Mouse (Mus musculus) brain, embryonic 14.5 days (tissue): ENCODE measurements at regions not wholly inside any gene's neighbourhood (a gene's known extent, or its start where the extent isn't known, plus 50 kb on each side); places are given as distances from the start of the nearest gene placed in this dataset.

Experiments
- CTCF ChIP-seq: fragments of 200-500 bp; IDR thresholded peaks from 2 replicates; pipeline ENCODE4 v1.5.1; 2012; ENCODE audit warnings: inconsistent platforms, mild to moderate bottlenecking, moderate library complexity, borderline replicate concordance; ENCODE audit not compliant: insufficient read depth, insufficient read length; ENCODE audit errors: extremely low read depth
- POLR2A ChIP-seq: fragments of 200-500 bp; IDR thresholded peaks from 2 replicates; pipeline ENCODE4 v1.6.1; 2012; ENCODE audit warnings: mild to moderate bottlenecking, inconsistent platforms, borderline replicate concordance; ENCODE audit not compliant: poor library complexity, insufficient read depth, insufficient read length, severe bottlenecking; ENCODE audit errors: extremely low read depth

GRCm38 (mm10) chr1:71941688-71942087 lies 270.4 kb downstream of the Mreg start:
- no peak for TF ChIP-seq POLR2A
- no peak for TF ChIP-seq CTCF
